Mouse (Mus musculus) CD8-positive naive resting alpha-beta T cell, adult 2 months (primary cell): ENCODE results near the gene Ctbp2.

Experiments
- DNase-seq, 2 experiments: peaks; one replicate each; pipeline ENCODE4 v3.0.0; 2022; ENCODE audit warnings: low read depth in 2 of 2, low spot score in 2 of 2

Gene Ctbp2

DNA sequence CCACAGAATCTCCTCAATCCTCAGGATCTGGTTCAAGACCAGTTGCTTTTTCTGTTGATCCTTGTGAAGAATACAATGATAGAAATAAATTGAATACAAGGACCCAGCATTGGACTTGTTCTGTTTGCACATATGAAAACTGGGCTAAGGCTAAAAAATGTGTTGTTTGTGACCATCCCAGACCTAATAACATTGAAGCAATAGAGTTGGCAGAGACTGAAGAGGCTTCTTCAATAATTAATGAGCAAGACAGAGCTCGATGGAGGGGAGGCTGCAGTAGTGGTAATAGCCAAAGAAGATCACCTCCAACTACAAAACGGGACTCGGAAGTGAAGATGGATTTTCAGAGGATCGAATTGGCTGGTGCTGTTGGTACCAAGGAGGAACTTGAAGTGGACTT lies 174.2 kb downstream of the Ctbp2 start:
- DNase-seq = no peak

DNA sequence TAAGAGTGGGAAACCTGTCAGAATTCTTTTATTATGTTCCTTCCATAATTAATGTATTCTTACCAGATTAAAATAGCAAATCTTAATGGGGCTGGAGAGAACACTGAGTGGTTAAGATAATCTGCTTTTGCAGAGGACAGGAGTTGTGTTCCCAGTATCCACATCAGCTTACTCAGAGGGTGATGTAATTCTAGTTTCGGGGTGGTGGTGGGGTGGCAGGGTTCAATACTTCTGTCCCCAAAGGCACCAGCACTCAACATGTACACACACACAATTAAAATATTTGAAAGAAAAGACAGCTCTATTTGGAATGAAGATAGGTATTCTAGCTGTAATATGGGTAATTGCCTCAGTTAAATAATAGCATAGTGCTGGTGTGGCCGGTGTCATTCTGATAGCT lies 183.6 kb downstream of the Ctbp2 start:
- DNase-seq = no peak

DNA sequence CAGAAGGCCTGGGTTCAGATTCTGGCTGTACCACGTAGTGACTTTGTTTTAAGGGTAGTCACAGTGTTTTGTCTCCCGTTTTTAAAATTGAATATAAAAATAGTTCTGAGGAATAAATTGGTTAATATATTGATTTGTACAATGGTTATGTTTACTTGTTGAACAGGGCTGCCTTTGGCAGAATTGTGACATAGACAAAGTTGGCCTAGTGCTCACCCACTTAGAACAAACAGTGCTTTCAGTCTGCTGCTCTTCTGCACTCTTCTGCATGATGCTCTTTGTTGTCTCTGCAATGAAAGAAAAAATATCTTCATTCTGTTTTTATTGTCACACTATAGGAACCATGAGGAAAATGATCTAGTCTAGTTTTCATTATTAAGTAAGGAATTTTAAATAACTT lies 185.0 kb downstream of the Ctbp2 start:
- DNase-seq = no peak
